Mouse (Mus musculus): ENCODE data around the gene Hnrnpul1.

Hnrnpul1 gene

DNA sequence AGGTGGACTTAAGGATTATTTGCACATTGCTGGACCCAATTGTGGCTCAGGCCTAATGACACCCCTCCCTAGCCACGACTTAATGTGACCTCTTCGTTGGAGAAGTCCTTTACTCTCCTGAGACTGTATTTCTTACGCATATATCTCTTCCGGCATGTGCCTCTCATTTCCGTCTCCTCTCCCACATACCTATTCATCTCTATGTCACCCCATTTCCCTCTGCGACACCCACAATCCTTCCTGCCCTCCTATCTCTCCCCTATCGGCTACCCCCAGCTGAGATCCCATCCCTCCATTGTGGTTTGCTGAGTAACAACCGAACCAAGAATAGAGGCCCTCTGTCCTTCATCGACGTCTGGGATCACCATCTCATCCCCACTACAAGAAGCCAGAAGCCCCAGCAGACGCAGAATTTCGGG lies 64.9 kb downstream of the Hnrnpul1 start:
- no peak for DNase-seq (ENCODE audit: low spot score in 2 of 2)

DNA sequence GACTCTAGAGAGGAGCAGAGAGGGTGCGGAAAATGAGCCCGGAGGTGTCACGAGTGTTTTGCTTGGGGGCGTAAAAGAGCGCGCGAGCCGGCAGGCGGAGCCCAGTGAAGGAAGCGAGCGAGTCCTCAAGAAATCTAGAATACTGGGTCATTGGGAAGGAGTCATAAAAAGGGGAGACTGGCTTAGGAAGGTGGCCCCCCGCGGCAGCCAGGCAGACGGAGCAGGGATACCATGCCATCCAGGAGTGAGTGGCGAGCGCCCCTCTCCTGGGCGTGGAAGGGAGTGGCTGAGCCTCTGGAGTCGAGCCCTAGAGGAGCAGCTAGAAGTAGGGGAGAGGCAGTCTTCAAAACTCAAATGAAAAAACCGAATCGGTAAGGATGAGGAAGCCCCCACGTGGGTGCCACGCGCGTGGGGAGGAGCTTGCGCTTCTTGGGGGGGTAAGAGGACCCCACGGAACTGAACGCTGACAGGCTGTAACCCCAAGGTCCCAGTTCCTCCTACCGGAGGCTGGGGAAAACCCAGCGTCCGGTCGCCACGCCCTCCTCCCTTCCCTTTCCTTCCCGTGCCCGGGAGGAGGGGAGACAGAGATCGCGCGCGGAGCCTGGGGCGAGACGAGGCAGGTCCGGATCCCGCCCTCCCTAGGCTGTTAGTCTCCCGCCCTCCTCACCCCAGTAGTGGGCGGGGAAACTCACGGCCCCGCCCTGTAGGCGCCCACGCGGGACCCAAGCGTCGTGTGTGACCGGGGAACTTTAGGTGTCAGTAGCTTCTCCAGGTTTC lies 65.6 kb downstream of the Hnrnpul1 start:
- no peak for DNase-seq (ENCODE audit: low spot score in 2 of 2)

DNA sequence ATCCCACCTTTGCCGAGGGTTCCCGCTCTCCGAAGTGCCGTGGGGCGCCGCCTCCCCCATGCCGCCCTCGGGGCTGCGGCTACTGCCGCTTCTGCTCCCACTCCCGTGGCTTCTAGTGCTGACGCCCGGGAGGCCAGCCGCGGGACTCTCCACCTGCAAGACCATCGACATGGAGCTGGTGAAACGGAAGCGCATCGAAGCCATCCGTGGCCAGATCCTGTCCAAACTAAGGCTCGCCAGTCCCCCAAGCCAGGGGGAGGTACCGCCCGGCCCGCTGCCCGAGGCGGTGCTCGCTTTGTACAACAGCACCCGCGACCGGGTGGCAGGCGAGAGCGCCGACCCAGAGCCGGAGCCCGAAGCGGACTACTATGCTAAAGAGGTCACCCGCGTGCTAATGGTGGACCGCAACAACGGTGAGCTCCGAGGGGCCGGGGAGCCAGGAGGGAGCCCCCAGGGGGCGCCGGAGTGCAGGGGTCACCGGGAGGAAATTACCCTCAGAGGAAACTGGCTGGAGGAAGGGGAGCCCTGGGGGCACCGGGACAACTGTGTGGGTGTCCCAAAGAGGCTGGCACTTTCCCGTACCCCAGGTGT lies 66.7 kb downstream of the Hnrnpul1 start:
- DNase-seq (ENCODE audit: low spot score in 2 of 2) = no peak

DNA sequence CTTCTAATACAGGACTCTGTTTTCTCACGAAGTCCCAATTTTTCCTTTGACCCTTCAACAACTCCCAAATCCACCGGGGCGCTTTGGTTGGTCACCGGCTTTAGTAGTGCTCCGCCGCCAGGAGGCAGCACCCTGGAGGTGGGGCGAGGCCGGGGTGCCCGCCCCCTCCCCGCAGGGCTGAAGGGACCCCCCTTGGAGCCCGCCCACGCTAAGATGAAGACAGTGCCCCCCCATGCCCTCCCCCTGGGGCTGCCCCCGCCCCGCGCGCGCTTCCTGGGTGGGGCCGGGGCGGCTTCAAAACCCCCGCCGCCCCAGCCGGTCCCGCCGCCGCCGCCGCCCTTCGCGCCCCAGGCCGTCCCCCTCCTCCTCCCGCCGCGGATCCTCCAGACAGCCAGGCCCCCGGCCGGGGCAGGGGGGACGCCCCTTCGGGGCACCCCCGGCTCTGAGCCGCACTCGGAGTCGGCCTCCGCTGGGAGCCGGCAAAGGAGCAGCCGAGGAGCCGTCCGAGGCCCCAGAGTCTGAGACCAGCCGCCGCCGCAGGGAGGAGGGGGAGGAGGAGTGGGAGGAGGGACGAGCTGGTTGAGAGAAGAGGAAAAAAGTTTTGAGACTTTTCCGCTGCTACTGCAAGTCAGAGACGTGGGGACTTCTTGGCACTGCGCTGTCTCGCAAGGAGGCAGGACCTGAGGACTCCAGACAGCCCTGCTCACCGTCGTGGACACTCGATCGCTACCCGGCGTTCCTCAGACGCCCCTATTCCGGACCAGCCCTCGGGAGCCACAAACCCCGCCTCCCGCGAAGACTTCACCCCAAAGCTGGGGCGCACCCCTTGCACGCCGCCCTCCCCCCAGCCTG lies 67.7 kb downstream of the Hnrnpul1 start, which contains the start of gene Tgfb1:
Tgfb1 (plus strand) TSS at position 323 of the 852 bp plus-strand sequence.
- no peak for DNase-seq (ENCODE audit: low spot score in 2 of 2)

DNA sequence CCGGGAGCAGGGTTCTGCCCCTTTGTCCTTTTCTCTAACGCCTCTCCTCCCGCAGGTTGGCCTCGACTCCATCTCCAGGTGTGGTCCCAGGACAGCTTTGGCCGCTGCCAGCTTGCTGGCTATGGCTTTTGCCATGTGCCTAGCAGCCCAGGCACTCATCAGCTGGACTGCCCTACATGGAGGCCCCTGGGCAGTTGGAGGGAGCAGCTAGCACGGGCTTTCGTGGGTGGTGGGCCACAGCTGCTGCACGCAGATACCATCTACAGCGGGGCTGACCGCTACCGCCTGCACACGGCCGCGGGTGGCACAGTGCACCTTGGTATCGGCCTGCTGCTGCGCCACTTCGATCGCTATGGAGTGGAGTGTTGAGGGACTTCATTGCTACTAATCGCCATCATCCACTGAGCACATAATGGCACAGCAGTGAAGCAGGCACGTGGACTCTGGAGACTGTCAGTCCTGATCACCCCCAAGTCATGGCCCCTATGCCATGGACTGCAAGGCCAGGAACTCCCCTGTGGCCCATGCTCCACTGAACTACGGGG lies 68.6 kb downstream of the Hnrnpul1 start:
- no peak for DNase-seq (ENCODE audit: low spot score in 2 of 2)

DNA sequence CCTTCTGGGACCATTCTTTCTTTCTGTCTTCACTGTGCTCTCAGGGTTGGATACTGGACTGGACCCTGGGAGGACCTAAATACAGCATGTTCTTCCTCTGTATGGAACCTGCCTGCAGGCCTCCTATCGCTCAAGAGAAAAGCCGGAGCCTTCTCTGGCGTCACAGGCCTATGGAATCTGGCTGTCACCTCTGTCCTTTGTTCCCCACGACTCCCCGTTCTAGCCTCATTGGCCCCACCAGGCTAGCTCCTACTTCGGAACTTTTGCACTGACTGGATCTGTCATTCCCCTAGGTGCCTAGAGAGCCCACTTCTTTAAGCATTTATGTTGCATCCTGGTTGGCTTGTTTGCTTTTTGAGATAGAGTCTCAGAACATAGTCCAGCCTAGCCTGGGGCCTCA lies 69.9 kb downstream of the Hnrnpul1 start:
- no peak for DNase-seq (ENCODE audit: low spot score in 2 of 2)

DNA sequence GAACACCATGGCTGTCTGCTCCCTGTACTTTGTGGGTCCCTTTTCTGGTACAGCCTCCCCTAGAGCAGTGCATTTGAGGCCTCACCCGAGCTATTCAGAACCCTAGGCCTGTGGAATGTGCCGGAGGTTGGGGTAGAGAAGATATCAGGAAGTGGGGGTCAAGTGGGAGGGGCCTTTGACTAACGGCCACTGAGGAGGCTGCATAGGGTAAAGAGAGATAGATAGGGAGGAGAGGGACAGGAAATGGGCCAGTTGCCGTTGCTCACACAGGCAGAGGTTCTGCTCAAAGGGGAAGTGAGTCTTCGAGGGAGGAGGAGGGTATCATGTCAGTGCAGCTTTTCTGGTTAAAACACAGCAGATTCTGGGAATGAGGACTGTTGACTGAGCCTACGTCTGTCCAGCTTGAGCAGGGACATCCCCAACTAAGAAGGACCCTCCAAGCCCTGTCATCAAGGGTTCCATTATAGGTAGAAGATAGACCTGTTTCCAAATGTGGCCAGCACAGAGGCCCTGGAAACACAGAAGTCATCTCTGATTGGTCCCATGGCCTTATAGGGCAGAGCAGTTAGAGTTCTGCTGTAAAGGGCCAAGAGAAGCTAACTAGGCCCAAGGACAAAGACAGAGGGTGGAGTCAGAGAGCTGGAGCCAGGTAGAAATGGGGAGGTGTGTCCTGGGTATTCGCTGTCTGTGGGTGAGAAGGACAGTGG lies 70.9 kb downstream of the Hnrnpul1 start:
- DNase-seq (ENCODE audit: low spot score in 2 of 2) = no peak

DNA sequence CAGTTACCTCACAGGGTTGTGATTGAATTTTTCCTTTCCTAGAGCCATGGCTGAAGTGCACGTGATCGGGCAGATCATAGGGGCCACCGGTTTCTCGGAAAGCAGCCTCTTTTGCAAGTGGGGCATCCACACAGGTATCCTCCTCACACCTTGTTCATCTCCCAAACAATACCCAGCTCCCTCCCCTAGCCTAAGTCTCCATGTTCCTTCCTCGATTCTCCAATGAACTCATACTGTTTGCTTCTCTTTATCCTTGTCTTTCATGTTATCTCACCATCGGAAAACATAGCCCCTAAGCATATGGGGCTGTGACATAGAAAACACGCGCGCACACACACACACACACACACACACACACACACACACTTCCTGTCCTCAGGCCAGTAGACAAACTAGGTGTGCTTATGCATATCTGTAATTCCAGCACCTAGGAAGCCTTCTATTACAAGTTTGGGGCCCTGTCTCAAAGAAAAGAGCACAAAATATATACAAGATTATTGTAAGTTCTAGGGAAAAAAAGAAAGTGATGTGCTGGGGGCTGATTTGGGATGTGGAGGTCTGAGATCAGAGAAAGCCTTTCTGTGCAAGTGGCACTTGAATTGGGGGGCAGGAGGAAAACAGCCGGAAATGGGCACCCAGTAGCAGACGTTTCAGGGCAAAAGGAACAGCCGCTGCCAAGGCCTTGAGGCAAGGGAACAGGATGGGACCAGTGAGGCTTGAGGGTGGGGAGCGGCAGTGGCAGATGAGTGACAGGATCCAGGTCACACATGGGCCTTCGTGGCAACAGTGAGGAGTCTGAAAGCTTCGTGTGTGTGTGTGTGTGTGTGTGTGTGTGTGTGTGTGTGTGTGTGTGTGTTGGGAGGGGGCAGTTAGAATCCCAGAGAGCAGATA lies 73.0 kb downstream of the Hnrnpul1 start:
- DNase-seq (ENCODE audit: low spot score in 2 of 2) = no peak

DNA sequence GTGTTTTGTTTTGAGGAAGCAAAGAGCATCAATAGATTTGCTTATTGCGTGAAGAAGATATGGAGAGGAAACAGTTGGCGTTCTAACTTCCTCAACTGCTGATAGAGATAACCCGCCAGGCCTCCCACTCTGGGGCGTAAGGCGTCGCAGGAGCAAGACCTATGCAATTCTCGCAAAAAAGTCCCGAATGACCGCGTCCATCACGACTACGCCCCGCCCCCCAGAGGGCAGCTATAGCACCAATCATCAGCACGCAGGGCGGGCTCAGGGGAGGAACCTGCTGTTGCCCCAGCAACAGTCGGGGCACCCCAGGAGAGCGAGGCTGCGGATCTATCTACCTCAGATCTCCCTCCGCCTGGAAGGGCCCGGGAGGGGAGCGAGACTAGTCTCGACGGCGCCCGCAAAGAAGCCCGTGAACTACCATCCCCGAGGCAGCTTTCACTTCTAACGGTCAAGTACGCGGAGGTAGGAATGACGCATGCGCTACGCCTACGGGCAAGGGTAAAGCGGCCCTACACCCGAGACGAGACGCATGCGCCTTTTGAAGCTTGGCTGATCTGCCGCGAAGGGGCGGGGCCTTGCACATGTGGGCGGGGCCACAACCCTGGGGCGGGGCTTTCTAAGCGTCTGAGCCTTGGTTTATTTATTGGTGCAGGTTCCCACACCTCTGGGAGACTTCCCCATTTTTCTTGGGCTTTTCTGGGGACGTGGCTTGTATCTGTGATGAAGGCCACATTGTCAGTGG lies 73.9 kb downstream of the Hnrnpul1 start, which contains the start of gene B9d2:
B9d2 (plus strand) TSS at position 267 of the 745 bp plus-strand sequence.
- DNase-seq (ENCODE audit: low spot score in 2 of 2) = peak; percentile 93 to 94

DNA sequence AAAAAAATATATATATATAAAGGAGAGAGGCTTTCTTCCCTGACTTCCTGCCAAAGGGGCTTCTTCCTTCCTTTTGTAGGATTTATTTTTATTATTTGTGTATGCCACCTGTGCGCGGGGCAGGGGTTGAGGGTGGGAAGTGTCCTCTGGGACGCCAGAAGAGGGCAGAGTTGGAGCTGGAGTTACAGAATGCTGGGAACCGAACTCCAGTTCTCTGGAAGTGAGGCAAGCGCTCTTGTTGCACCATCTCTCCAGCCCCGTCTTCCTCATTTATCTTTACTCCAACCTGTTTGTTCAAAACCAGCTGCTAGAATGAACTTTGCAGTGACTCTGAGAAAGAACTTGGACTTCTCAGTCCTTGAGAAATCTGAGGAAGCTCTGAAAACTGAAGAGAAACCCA lies 74.6 kb downstream of the Hnrnpul1 start:
- DNase-seq (ENCODE audit: low spot score in 2 of 2) = no peak

DNA sequence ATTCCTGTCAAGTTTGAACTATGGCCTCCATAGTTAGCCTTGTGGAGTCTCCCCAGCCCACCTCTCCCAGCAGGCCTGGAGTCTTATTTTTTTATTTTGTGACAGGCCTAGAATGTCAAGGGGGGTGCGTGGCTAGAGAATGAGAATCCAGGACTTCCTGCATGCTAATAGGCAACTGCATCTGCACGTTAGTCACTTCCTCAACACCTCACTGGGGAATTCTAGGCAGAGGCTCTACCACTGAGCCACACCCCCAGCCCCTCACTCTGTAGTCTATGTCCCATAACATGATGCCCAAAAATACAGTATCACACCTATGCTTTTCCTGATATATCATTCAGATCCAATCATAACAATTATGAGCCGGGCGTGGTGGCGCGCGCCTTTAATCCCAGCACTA lies 77.5 kb downstream of the Hnrnpul1 start:
- no peak for DNase-seq (ENCODE audit: low spot score in 2 of 2)

DNA sequence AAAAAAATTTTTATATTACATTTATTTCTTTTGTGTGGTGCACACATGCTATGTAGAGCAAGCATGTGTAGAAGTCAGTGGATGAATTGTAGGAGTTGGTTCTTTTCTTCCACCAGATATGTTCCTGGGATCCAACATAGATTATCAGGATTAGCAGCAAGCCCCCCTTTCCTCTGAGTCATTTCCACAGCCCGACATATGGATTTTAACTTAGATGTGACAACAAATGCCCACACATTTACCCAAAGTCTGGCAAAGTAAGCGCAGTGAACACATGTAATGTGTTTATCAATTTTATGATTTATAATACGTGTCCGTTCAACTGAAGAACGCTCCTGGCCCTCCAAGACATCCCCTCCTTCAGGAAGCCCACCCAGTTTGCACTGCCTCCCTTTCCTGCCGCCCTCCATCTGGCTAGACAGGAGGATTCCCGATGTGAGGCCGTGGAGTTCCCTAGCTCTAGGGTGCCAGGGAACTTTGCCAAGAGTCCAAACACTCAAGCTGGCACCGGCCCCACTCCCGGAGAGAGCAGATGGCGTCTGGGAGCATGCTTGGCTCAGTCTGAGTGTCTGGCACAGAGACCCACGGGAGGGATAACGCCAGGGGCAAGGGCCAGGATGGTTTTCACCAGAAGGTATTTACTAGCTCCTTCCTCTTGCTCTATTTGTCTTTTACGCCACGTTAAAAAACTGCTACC lies 78.3 kb downstream of the Hnrnpul1 start:
- DNase-seq (ENCODE audit: low spot score in 2 of 2) = peak; percentile 84 to 87

DNA sequence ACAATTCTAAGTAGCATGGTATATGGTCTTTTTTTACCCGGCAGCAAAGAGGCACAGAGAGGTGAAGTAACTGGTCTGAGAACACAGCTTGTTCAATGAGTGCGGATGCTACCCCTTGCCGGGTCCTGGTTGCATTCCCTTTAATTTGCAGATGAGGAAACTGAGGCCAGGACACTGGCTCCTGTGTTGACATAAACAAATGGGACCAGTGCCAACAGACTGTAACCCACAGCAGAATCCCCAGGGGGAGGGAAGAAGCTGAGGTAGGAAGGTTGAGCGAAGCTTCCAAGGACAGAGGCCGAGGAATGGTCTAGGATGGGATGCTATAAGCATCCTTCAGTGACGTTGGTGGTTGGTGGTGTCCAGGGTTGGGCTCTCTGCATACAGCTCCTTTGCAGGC lies 79.2 kb downstream of the Hnrnpul1 start:
- DNase-seq (ENCODE audit: low spot score in 2 of 2) = no peak

DNA sequence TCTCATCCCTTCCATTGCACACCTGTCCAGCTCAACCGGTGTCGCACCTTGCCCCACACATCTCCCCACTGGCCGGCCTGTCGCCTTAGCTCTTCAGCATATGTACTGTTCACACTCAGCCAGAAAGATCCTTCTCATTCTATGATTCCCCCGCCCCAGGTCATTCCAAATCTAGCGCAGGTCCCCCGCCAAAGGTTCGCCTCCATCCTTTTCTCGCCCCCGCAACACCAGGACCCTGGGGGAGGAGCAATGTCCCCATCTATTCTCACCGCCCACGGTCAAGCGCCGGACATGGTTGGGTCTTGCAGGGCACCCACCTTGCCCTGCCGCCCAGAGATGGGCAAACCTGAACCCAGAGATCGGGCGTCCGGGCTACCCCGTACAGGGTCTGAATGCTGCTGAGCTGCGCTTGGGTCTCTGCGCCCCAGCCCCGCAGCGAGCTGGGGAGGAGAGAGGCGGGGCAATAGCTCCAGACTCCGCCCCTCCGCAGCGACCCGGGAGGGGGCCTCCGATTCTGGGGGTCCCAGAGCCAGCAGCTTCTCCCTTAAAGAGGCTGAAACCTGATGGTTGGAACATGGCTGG lies 79.7 kb downstream of the Hnrnpul1 start, which contains the start of gene Tmem91:
Tmem91 (minus strand) TSS at position 448 of the 582 bp plus-strand sequence.
- no peak for DNase-seq (ENCODE audit: low spot score in 2 of 2)

DNA sequence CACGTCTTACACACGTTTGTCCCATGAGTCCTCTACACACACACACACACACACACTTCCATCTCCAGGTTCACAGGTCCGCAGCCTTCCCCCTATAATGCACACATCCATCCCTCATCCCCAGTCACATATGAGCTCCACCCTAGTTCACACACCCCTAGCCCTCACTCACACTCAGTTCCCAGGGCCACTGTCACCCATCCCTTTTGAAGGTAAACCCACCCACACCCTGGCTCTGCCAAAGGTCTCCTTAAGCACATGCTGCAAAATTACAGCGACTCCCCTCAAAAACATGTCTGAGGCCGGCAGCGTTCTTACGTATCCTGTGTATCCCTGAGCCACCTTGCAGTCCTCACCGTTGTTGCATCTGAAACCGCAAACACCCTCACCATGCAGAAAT lies 80.3 kb downstream of the Hnrnpul1 start:
- DNase-seq (ENCODE audit: low spot score in 2 of 2) = no peak

DNA sequence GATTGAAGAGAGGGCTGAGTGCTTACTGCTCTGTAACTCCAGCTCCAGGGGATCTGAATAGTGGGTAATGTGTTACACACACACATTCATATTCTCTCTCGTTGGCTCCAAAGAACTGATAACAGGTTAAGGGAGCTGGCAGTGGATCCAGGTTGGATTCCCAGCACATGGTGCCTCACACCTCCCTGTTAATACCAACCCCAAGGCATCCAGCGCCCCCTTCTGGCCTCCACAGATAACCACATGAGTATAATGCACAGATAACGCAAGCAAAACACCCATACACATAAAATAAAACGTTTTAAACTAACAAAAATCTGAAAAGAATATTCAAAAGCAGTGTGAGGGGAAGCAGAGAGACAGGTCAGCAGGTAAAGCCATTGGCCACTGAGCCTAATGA lies 82.1 kb downstream of the Hnrnpul1 start:
- DNase-seq (ENCODE audit: low spot score in 2 of 2) = no peak

DNA sequence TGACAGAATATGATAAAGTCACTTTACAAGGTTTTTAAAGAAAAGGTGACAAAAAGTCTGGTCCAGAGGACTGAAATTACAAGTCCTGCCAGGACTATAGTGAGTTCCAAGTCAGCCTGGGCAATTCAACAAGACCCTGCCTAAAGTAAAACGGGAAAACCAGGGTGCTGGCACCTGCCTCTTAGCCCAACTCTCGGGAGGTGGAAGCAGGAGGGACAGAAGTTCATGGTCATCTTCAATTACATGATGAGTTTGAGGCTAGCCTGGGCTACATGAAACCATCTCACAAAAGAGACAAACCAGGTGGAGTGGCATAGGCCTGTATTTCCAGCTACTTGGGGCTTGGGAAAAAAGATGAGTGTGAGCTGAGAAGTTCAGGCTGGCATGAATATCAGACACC lies 82.9 kb downstream of the Hnrnpul1 start:
- no peak for DNase-seq (ENCODE audit: low spot score in 2 of 2)
